In genomic region chr3:92998691-92999090, GRCm38 (mm10) we compare ENCODE assay signal across 8 mouse cellular contexts. TPM values are rescaled to one million over a fixed set of nuclear protein-coding genes. Genes with fewer than 3 reads are reported as not detected.
DNase-seq lines count a peak whose midpoint lies in the region; ATAC-seq and TF ChIP-seq lines count a peak whose summit lies in the region.

No protein-coding gene starts in this region.

- WGBS in intestine, postnatal 0 days, result 6% methylated on average over 7 of the region's 7 CpGs
- 5% methylated on average over 7 of the region's 7 CpGs for WGBS in midbrain, embryonic 12.5 days
- 7% methylated on average over 7 of the region's 7 CpGs for WGBS in stomach, embryonic 15.5 days

- H3K27me3 ChIP-seq in intestine, postnatal 0 days (replicated peaks; ENCODE audit: control insufficient read depth, insufficient read depth, low read length), result no peaks in the 10 kb centered on the region
- H3K27me3 ChIP-seq in midbrain, embryonic 12.5 days, result no peaks in the 10 kb centered on the region
- H3K27me3 ChIP-seq in stomach, embryonic 15.5 days (replicated peaks), result no peaks in the 10 kb centered on the region

- peak; percentile 66; the same call in 1 of the 2 replicates for ATAC-seq in intestine, postnatal 0 days
- peak; percentile 93 for ATAC-seq in midbrain, embryonic 12.5 days (ENCODE audit: low FRiP score, low read depth)
- ATAC-seq in stomach, embryonic 15.5 days (ENCODE audit: insufficient read depth, low FRiP score, low read depth), result peak; percentile 79

- H3K36me3 ChIP-seq in intestine, postnatal 0 days (ENCODE audit: control insufficient read depth, insufficient read depth), result no peaks in the 10 kb centered on the region
- no peaks in the 10 kb centered on the region for H3K36me3 ChIP-seq in midbrain, embryonic 12.5 days
- H3K36me3 ChIP-seq in stomach, embryonic 15.5 days, result no peaks in the 10 kb centered on the region

- TF ChIP-seq CTCF in intestine, postnatal 0 days (IDR thresholded peaks at IDR 0.05; ENCODE audit: low read depth), result peak; percentile 87

- H3K9me3 ChIP-seq in intestine, postnatal 0 days (ENCODE audit: control insufficient read depth), result no peaks in the 10 kb centered on the region
- no peaks in the 10 kb centered on the region for H3K9me3 ChIP-seq in midbrain, embryonic 12.5 days
- no peaks in the 10 kb centered on the region for H3K9me3 ChIP-seq in stomach, embryonic 15.5 days

- no peak overlapping the region for H3K4me3 ChIP-seq in intestine, postnatal 0 days (ENCODE audit: low read depth, low read length)
- H3K4me3 ChIP-seq in midbrain, embryonic 12.5 days, result no peak overlapping the region
- no peak overlapping the region for H3K4me3 ChIP-seq in stomach, embryonic 15.5 days (replicated peaks)

- intact Hi-C loops in left cerebral cortex, postnatal 25 days (cut with DNase I), result no loop called here

- H3K4me2 ChIP-seq in intestine, postnatal 0 days (replicated peaks; ENCODE audit: low read depth), result no peak overlapping the region
- H3K4me2 ChIP-seq in midbrain, embryonic 12.5 days (replicated peaks), result no peak overlapping the region
- H3K4me2 ChIP-seq in stomach, embryonic 15.5 days, result no peak overlapping the region

- DNase-seq in adrenal gland, adult 18-20 months (ENCODE audit: low spot score in 2 of 2), result peak; percentile 34 to 57
- peak; percentile 83 to 88 for DNase-seq in cerebellum, postnatal 14 days
- peak; percentile 26 for DNase-seq in gastrocnemius, adult 18-20 months (ENCODE audit: low spot score)
- peak; percentile 72 to 84 for DNase-seq in left cerebral cortex, postnatal 25 days (ENCODE audit: low spot score in 2 of 2)
- DNase-seq in spleen, postnatal 14 days (ENCODE audit: low spot score in 2 of 2), result no peak

- H3K4me1 ChIP-seq in intestine, postnatal 0 days (replicated peaks; ENCODE audit: control insufficient read depth, insufficient read depth, low read length), result no peaks in the 10 kb centered on the region
- no peaks in the 10 kb centered on the region for H3K4me1 ChIP-seq in midbrain, embryonic 12.5 days
- H3K4me1 ChIP-seq in stomach, embryonic 15.5 days, result no peaks in the 10 kb centered on the region

- H3K9ac ChIP-seq in intestine, postnatal 0 days (ENCODE audit: low read depth, low read length), result no peak overlapping the region
- H3K9ac ChIP-seq in midbrain, embryonic 12.5 days (replicated peaks), result no peak overlapping the region
- H3K9ac ChIP-seq in stomach, embryonic 15.5 days, result no peak overlapping the region

- H3K27ac ChIP-seq in intestine, postnatal 0 days (ENCODE audit: low read depth, low read length), result no peak overlapping the region
- H3K27ac ChIP-seq in midbrain, embryonic 12.5 days (replicated peaks), result no peak overlapping the region
- H3K27ac ChIP-seq in stomach, embryonic 15.5 days, result no peak overlapping the region

RNA-seq across cellular contexts. Expression of gene Lce3f, which starts 6.7 kb away (rescaled TPM):
- total RNA-seq in adrenal gland, adult 18-20 months (2021), result not detected
- total RNA-seq in gastrocnemius, adult 18-20 months (2021), result not detected
- polyA plus RNA-seq in intestine, postnatal 0 days (2015; fragmentation: Nextera tagmentation; extraction: Ambion mirVana), result not detected in 2 replicates
- not detected for total RNA-seq in left cerebral cortex, postnatal 25 days (2021)
- not detected in 2 replicates for polyA plus RNA-seq in midbrain, embryonic 12.5 days (2016; fragmentation: Nextera tagmentation; extraction: Ambion mirVana)
- 2.3 TPM in 1 of 2 replicates, not detected in the other for polyA plus RNA-seq in stomach, embryonic 15.5 days (2015; fragmentation: Nextera tagmentation; extraction: Ambion mirVana)

RNA-seq across cellular contexts. Expression of gene Crct1, which starts 16.8 kb away (rescaled TPM):
- total RNA-seq in adrenal gland, adult 18-20 months (2021), result not detected
- not detected for total RNA-seq in gastrocnemius, adult 18-20 months (2021)
- polyA plus RNA-seq in intestine, postnatal 0 days (2015; fragmentation: Nextera tagmentation; extraction: Ambion mirVana), result not detected in 2 replicates
- under 1 TPM in 1 of 2 experiments, not detected in 1; 0.60 TPM for total RNA-seq in left cerebral cortex, postnatal 25 days (2021)
- 0.34 and 0.56 TPM in 2 replicates for polyA plus RNA-seq in midbrain, embryonic 12.5 days (2016; fragmentation: Nextera tagmentation; extraction: Ambion mirVana)
- 3.0 and 22.7 TPM in 2 replicates for polyA plus RNA-seq in stomach, embryonic 15.5 days (2015; fragmentation: Nextera tagmentation; extraction: Ambion mirVana)

RNA-seq across cellular contexts. Expression of gene Lce1m, which starts 20.2 kb away (rescaled TPM):
- total RNA-seq in adrenal gland, adult 18-20 months (2021), result not detected
- not detected for total RNA-seq in gastrocnemius, adult 18-20 months (2021)
- polyA plus RNA-seq in intestine, postnatal 0 days (2015; fragmentation: Nextera tagmentation; extraction: Ambion mirVana), result not detected in 2 replicates
- not detected for total RNA-seq in left cerebral cortex, postnatal 25 days (2021)
- not detected in 2 replicates for polyA plus RNA-seq in midbrain, embryonic 12.5 days (2016; fragmentation: Nextera tagmentation; extraction: Ambion mirVana)
- polyA plus RNA-seq in stomach, embryonic 15.5 days (2015; fragmentation: Nextera tagmentation; extraction: Ambion mirVana), result not detected in 2 replicates

RNA-seq across cellular contexts. Expression of gene Lce3e, which starts 31.8 kb away (rescaled TPM):
- total RNA-seq in adrenal gland, adult 18-20 months (2021), result not detected
- not detected for total RNA-seq in gastrocnemius, adult 18-20 months (2021)
- polyA plus RNA-seq in intestine, postnatal 0 days (2015; fragmentation: Nextera tagmentation; extraction: Ambion mirVana), result not detected in 2 replicates
- total RNA-seq in left cerebral cortex, postnatal 25 days (2021), result not detected
- not detected in 2 replicates for polyA plus RNA-seq in midbrain, embryonic 12.5 days (2016; fragmentation: Nextera tagmentation; extraction: Ambion mirVana)
- polyA plus RNA-seq in stomach, embryonic 15.5 days (2015; fragmentation: Nextera tagmentation; extraction: Ambion mirVana), result 0.36 TPM in 1 of 2 replicates, not detected in the other

RNA-seq across cellular contexts. Expression of gene Lce3d, which starts 41.5 kb away (rescaled TPM):
- not detected for total RNA-seq in adrenal gland, adult 18-20 months (2021)
- total RNA-seq in gastrocnemius, adult 18-20 months (2021), result not detected
- polyA plus RNA-seq in intestine, postnatal 0 days (2015; fragmentation: Nextera tagmentation; extraction: Ambion mirVana), result not detected in 2 replicates
- total RNA-seq in left cerebral cortex, postnatal 25 days (2021), result not detected
- not detected in 2 replicates for polyA plus RNA-seq in midbrain, embryonic 12.5 days (2016; fragmentation: Nextera tagmentation; extraction: Ambion mirVana)
- polyA plus RNA-seq in stomach, embryonic 15.5 days (2015; fragmentation: Nextera tagmentation; extraction: Ambion mirVana), result not detected in 2 replicates

Comparison
In these comparisons a context has a peak if more than half of its experiments do, and no peak if none do; other contexts are left out.
1. DNase-seq: peak in adrenal gland, adult 18-20 months (2 of 2), cerebellum, postnatal 14 days (2 of 2), gastrocnemius, adult 18-20 months (single experiment) and left cerebral cortex, postnatal 25 days (2 of 2); none in spleen, postnatal 14 days (0 of 2).
2. Peak in every context shown above with its lines, with median percentiles within 50 percentile points of each other: ATAC-seq.